Mouse (Mus musculus): Measurements from ENCODE around the gene Rhbdf2.
"Not testable (repeated sequence)": the region's sequence is repeated elsewhere in the genome, so short reads cannot be mapped to it uniquely, and the experiment has no call there.

The Rhbdf2 gene

GRCm38 (mm10) chr11:116620073-116620472 lies 6.7 kb downstream of the Rhbdf2 start:
- in situ Hi-C loops (cut with MboI, MseI): no loop called here

- in situ Hi-C loops (cut with MboI, MseI): no loop called here
Observed at GRCm38 (mm10) chr11:116619561-116619960, 7.3 kb downstream of the Rhbdf2 start.

GRCm38 (mm10) chr11:116619156-116619555 lies 7.7 kb downstream of the Rhbdf2 start:
- in situ Hi-C loops (cut with MboI, MseI): no loop called here

DNA sequence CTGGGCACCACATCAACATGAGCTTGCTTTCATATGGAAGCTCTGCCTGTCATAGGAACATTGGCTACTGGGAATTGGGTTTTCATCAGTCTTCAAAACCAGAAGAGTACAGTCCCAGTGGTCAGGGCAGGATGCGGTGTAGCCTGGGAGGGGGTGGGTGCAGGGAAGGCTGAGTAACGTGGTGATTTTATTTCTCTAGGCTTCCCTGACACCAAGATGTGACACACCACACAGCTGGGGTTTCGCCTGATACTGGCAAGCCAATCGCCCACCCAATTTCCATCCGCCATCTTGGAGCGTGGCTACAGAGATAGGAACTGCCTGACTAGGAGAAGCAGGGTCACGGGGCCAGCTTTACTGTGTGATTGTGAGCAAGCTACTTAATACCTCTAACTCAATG lies 8.2 kb downstream of the Rhbdf2 start:
- in situ Hi-C loops (cut with MboI, MseI): no loop called here

- in situ Hi-C loops (cut with MboI, MseI): no loop called here
Observed at GRCm38 (mm10) chr11:116617641-116618040, 9.2 kb downstream of the Rhbdf2 start.

DNA sequence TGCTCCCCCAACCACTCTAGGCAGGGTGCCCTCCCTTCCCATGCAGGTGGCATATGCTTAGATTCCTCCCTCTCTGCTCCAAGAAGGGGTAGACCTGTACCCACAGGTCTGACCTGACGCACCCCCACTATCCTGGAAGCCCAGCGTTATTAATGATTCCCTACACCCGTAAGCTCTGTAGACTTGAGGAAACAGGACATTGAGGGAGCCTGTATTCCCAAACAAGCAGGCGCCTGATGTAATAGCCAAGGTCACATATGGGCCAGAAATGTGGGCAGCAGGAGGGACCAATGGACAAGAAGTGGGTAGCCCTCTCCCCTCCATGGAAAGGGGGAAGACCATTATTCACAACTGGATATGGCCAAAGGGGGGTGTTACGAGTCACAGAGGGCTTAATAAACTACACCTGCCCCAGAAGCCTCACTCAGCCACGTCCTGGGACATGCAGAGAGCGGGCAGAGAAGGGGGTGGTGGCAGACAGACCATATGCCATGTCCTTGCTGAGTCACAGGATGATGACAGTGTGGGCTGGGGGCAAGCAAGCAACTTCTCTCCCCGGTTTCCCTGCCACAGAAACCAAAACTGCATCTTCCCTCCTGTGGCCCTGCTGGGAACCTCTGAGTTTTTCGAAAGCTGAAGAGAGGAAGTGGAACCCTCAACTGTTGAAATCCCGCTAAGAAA lies 10.2 kb downstream of the Rhbdf2 start:
- in situ Hi-C loops (cut with MboI, MseI): no loop called here

DNA sequence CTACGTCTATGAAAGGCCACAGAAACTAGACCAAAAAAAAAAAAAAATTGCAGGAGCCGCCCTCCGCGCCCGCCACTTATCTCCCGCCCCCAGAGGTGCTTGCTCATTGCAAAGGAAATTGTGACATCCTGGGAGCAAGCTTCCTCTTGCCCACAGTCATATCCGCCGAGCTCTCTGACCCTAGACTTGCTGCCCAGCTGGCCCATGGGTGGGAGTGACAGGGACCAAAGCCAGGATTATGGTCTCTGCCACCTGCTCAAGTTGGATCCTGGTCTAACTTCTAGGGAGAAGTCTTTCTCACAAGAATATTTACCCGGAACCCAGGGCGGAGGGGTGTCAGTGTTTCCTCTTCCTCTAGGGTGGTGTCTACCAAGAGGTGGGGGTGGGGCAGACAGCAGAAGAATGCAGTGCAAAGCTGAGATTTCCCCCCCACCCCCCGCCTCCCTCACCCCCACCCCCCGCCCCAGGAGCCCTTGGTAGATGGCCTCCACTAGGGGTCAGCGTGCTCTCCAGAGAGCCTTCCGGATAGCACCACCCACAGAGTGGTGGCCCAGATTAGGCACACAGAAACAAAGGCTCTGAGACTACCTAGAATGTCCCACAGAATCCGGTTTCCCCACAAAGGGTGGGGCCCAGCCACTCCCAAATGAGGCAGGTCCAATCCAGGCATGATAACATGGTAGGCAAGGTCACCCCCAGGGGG lies 10.9 kb downstream of the Rhbdf2 start:
- in situ Hi-C loops (cut with MboI, MseI): no loop called here

DNA sequence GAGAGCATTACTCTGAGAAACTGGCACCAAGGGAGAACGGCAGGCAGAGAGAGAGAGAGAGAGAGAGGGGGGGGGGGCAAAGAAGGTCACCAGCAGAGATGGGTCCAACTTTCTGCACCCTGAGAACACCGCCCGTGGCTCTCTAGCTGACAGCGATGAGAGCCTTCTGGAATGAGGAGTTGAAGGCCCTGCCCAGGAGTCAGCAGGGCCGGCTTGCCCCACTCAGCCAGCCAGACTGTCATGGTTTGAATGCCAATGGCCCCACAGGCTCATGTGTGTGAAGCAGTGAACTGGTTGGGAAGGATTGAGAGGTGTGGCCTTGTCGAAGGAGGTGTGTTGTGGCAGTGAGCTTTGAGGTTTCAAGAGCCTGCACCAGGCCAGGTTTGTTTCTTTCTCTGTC lies 13.6 kb downstream of the Rhbdf2 start:
- in situ Hi-C loops (cut with MboI, MseI): no loop called here

DNA sequence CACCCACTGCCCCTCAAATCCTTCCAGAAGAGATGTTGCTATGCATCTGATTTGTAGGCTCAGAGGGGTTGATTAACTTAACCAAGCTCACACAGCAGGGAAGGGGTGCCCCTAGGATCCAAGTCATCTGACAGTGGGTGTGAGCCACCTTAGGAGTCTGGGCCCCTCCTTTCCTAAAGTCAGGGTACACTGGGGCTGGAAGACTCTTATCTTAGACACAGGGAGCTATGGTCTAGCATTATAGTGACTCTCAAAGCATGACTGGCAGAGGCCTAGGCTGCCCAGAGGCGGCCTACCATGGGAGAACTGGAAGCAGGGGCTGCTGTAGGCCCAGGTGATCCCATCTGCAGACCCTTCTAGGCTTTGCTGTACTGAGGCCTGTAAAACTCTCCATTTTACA lies 14.3 kb downstream of the Rhbdf2 start:
- in situ Hi-C loops (cut with MboI, MseI): no loop called here

DNA sequence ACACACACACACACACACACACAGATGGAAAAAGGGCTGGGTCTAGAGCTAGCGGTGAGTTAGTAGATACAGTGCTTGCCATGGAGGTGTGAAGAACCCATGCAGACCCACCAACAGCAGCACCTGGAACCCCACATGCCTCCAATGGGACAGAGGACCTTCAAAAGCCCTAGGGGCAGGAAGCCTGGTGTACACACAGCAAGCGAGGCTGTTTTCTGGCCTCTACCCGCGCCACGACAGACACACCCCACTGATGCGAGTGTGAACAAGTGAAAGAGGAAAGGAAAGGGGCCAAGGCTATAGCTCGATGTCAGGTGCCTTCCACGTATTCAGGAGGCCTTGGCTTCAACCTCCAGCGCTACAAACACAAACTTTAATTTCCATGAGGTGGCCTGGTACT lies 14.9 kb downstream of the Rhbdf2 start:
- in situ Hi-C loops (cut with MboI, MseI): no loop called here

DNA sequence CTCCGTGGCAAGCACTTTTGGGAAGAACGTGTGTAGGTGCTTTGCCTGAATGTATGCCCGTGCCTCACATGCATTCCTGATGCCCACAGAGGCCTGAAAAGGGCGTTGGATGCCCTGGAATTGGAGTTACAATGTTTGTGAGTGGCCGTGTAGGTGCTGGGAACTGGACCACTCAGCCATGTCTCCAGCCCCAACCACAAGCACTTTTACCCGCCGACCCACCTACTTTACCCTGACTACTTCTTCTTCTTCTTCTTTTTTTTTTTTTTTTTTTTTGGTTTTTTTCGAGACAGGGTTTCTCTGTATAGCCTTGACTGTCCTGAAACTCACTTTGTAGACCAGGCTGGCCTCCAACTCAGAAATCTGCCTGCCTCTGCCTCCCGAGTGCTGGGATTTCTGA lies 15.7 kb downstream of the Rhbdf2 start:
- in situ Hi-C loops (cut with MboI, MseI): not testable (repeated sequence)

DNA sequence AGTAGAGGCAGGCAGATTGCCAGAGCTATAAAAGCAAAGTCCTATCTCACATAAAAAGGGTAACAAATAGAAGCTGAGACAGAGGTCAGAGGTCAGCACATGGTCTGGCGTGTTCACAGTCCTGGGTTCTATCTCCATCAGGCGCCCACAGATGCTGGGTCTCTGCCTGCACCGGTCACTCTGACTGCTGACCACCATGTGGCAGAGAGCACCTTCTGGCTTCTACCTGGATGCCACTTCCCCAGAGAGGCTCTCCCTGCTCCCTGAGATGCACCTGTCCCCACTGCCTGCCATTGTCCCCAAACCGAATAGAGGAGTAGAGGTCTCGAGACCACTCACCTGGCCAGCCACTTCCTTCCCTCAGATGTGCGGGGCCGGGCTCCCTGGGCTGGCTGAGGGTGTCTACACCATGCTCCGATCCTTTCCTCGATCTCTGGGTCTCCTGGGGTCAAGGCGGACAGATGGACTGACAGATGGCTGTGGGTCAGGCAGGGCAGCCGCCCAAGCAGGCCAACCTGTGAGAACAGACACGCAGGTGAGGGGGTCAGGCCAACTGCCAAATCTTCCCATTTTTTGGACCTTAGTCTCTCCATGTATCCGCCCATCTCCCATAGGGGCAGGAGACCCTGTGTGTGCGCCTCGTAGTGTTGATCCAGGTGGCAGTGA lies 16.7 kb downstream of the Rhbdf2 start:
- in situ Hi-C loops (cut with MboI, MseI): no loop called here

- in situ Hi-C loops (cut with MboI, MseI): no loop called here
Observed at GRCm38 (mm10) chr11:116607717-116608116, 19.1 kb downstream of the Rhbdf2 start.

GRCm38 (mm10) chr11:116604097-116604496 lies 22.7 kb downstream of the Rhbdf2 start:
- in situ Hi-C loops (cut with MboI, MseI): no loop called here

GRCm38 (mm10) chr11:116603339-116603738 lies 23.5 kb downstream of the Rhbdf2 start:
- in situ Hi-C loops (cut with MboI, MseI): no loop called here

GRCm38 (mm10) chr11:116602043-116602442 lies 24.8 kb downstream of the Rhbdf2 start:
- in situ Hi-C loops (cut with MboI, MseI): no loop called here

DNA sequence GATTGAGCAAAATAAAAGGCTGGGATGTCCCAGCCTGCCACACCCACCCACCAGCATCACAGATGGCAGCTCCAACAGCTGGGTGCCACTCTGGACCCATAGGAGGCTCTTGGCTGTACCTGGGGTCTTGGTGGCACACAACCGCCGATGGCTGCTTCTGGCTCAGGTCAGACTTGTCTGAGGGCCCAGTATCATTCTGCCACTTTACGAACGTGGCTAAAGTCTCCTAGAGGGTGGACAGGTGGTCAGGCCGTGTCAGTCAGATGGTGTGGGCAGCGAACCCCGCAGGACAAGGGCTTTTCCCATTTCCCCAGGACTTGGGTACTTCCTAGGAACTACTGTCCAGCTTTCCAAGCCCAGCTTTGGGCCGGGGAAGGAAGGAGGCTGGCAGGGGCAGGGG lies 25.7 kb downstream of the Rhbdf2 start:
- in situ Hi-C loops (cut with MboI, MseI): no loop called here

- in situ Hi-C loops (cut with MboI, MseI): no loop called here
Observed at GRCm38 (mm10) chr11:116599230-116599629, 27.6 kb downstream of the Rhbdf2 start.

GRCm38 (mm10) chr11:116598193-116598592 lies 28.6 kb downstream of the Rhbdf2 start:
- in situ Hi-C loops (cut with MboI, MseI): no loop called here

DNA sequence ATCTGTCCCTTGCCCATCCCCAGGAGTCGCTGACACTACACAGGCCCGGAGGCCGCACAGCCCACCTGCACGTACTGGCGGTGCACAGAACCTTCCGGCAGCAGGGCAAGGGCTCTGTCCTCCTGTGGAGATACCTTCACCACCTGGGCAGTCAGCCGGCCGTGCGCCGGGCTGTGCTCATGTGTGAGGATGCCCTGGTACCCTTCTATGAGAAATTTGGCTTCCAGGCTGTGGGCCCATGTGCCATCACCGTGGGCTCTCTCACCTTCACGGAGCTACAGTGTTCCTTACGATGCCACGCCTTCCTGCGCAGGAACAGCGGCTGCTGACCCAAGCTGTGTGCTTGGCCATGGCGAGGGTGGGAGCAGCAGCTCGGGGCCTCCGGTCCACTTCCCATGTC lies 30.1 kb downstream of the Rhbdf2 start:
- in situ Hi-C loops (cut with MboI, MseI): no loop called here

GRCm38 (mm10) chr11:116593345-116593744 lies 33.5 kb downstream of the Rhbdf2 start:
- in situ Hi-C loops (cut with MboI, MseI): no loop called here

- in situ Hi-C loops (cut with MboI, MseI): no loop called here
Observed at GRCm38 (mm10) chr11:116592428-116592827, 34.4 kb downstream of the Rhbdf2 start.

GRCm38 (mm10) chr11:116591621-116592020 lies 35.2 kb downstream of the Rhbdf2 start:
- in situ Hi-C loops (cut with MboI, MseI): no loop called here

Measured in regulatory T cell (primary cell).